Mouse (Mus musculus) ovary, postnatal 14 days (tissue): Measurements from ENCODE around the gene Cdhr5.

Experiments used
- DNase-seq: peaks from one replicate; pipeline ENCODE4 v3.0.0; 2022; ENCODE audit warnings: low spot score

Cdhr5 gene

DNA sequence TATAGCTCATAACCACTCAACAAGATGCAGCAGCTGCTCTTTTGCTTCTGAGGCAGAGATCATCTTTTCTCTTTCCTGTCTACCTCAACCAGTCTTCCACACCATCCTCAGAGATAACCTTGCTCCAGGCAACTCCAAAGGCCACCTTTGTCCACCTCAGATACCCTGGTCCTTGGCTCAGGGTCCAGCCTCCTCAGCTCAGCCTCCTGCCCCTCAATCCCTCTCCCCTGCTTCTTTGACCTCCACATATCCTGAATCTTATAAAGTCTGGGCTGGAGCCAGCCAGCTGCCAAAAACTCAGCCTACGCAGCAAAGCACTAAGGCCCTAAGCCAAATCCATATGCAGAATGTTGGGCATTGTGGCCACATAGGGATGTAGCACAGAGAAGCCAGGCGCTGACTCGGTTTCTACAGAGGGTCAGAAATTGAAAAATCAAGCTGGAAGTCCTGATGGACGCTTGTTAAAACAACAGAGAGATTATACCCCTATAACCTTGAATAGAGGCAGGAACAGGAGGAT, 53.8 kb downstream of the Cdhr5 start:
- no peak for DNase-seq

GRCm38 (mm10) chr7:141222126-141222467, 54.5 kb downstream of the Cdhr5 start:
- no peak for DNase-seq

GRCm38 (mm10) chr7:141221249-141222125, 55.1 kb downstream of the Cdhr5 start:
- peak; percentile 90 for DNase-seq

GRCm38 (mm10) chr7:141220377-141220776, 56.2 kb downstream of the Cdhr5 start:
- DNase-seq, result no peak

GRCm38 (mm10) chr7:141219558-141220099, 57.0 kb downstream of the Cdhr5 start:
- DNase-seq, result no peak
